Mouse (Mus musculus) thymus, postnatal 0 days (tissue): ENCODE data around the gene Fntb. TPM values are rescaled to one million over a fixed set of nuclear protein-coding genes. Genes with fewer than 3 reads are reported as not detected.
"Not testable (repeated sequence)": the region's sequence is repeated elsewhere in the genome, so short reads cannot be mapped to it uniquely, and the experiment has no call there.

Experiments used
- DNase-seq: peaks from one replicate; pipeline ENCODE4 v3.0.0-alpha.2; 2015; ENCODE audit warnings: low spot score
- polyA plus RNA-seq: library from polyadenylated mRNA; unstranded; fragments of >200 nt; fragmentation: Nextera tagmentation; extraction: Ambion mirVana; gene quantifications from 2 replicates; pipeline ENCODE4 v1.2.1, GENCODE M21; 2015

Gene Fntb
- polyA plus RNA-seq, 1 experiment from 2014 or later = 29.7 TPM

- DNase-seq = not testable (repeated sequence)
Observed at GRCm38 (mm10) chr12:76792540-76792939, 27.2 kb downstream of the Fntb start.

GRCm38 (mm10) chr12:76795350-76795749 lies 30.0 kb downstream of the Fntb start, which contains the start of gene Gpx2:
Gene Gpx2, minus strand, starts transcription at chr12:76795554.
- DNase-seq = no peak

- no peak for DNase-seq
Observed at GRCm38 (mm10) chr12:76796938-76797539, 31.6 kb downstream of the Fntb start.

GRCm38 (mm10) chr12:76798008-76798720 lies 32.8 kb downstream of the Fntb start:
- DNase-seq = no peak

DNA sequence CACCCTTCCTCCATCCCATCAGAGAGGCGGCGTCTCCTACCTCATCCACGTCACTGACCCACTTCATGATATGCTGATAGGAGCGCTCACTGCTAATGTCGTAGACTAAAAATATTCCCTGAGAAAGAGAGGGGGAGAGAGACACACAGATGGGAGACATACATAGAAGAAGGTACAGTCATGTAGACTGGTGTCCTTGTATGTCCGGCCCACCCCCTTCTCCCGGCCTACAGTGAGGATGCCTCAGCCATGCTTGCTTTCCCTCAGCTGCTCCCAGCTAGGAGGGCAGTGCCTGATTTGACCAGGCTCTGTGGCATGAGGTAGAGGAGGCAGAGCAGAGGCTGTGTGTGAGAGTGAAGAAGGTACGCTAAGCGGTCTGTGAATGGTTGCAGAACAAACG lies 37.6 kb downstream of the Fntb start:
- DNase-seq = no peak

DNA sequence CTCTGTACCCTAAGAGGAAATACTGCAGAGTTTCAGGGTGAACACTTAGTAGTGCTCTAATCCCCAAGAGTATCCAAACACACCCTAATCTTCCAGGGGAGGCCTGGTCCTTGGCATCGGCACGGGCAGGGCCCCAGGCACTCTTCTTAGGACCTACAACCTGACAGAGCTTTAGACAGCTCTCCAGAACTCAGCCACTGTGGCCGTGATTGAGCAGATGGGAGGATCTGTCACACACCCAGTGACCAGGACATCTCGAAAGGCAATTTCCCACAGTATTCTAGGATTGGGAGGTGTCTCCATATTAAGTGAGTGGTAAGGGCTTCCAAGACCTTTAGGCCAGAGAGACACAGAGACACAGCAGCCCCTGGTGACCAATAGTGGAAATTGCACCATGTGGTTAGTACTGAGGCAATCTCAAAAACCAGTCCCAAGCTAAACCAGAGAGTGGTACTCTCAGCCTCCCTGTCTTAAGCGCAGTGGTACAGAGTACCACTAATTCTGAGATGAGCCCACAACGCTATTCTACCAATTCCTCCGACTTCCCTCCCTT lies 38.4 kb downstream of the Fntb start:
- peak; percentile 65 for DNase-seq

- no peak for DNase-seq
Observed at GRCm38 (mm10) chr12:76805056-76805811, 39.8 kb downstream of the Fntb start.

DNA sequence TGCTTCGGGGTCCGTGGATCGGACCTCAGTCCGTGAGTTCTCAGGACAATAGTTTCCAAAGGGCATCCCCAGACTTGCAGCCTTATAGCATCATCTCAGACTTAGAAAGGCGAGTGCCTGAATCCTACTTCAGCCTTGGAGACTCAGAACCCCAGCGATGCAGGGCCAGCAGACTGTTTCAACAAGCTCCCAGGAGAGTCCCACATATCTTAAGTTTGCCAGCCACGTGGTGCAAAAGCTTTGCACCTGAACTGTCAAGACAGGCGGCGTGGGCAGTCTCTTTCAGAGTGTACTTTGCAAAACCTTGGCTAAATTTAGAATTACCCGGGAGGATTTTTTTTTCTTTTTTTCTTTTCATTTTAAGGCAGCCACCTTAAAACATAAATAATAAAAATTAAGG lies 42.4 kb downstream of the Fntb start:
- DNase-seq = no peak

DNA sequence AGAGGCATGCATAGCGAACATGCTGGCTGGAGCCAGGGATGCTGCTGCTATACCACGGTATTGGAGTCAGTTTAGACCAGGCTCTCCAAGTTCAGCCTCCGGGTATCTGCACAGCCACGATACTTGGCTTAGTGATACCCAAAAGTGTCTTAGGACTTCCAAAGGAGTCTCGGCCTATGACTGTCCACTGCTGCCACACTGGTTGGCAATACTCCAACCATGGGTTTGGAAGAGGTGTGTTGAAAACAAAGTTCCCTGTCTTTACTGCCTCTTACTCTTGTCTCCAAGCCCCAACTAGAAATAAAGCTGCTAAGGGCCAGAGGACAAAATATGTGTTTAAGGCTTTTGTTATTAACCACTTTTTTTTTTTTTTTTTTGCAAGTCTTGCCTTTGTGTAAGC lies 45.1 kb downstream of the Fntb start:
- no peak for DNase-seq

DNA sequence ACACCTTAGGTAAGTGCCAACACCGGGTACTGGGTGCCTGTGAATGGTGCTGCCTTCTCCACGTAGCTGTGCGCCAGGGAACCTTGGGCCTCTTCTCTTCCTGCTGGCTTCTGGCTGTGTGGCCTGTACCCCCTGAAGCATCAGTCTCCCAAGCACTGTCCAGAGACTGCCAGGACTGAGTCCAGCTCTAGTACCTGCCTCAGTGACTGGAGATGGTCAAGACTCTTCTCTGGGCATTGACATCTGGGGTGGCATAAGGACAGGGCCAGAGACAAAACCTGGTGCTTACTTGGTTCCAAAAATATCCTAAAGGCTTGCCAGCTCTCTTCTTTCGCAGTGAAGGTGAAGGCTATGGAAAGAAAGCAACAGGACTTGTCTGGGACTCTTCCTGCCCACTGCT lies 45.6 kb downstream of the Fntb start:
- no peak for DNase-seq

DNA sequence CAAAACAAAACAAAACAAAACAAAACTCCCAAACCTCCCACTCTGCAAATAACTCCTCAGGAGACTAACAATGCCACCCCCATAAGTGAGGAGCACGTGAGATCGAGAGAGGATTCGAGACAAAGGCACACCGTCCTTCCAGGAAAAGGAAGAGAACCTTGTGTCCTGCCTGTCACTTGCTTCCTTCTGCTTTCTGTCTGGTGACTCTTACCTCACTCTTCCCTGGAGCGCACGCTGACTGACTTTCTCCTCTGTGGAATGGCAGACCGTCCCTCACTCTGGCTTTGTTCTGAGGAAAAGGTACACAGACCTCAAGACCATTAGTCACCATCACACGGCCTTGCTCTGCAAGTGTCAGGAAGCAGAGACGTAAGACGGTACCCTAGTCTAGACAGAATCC lies 48.2 kb downstream of the Fntb start:
- DNase-seq = no peak

GRCm38 (mm10) chr12:76814120-76814519 lies 48.7 kb downstream of the Fntb start:
- no peak for DNase-seq

GRCm38 (mm10) chr12:76816720-76817119 lies 51.3 kb downstream of the Fntb start:
- DNase-seq = no peak

DNA sequence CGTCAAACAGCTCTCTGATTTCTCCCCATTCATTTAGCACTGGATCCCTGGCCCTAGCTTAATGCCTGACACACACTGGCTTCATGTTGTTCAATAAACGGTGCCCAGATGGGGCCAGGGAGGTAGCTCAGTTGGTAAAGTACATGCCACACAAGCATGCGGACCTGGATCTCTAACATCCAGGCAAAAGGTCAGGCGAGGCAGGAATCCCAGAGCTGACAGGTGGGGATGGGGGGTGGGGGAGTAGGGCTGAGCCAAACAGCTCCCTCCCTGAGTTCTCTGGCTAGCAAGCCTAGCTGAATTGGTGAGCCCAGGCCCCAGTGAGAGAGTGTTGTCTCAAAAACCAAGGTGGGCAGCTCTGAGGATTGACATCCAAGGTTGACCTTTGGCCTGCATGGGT lies 51.8 kb downstream of the Fntb start:
- DNase-seq = no peak

DNA sequence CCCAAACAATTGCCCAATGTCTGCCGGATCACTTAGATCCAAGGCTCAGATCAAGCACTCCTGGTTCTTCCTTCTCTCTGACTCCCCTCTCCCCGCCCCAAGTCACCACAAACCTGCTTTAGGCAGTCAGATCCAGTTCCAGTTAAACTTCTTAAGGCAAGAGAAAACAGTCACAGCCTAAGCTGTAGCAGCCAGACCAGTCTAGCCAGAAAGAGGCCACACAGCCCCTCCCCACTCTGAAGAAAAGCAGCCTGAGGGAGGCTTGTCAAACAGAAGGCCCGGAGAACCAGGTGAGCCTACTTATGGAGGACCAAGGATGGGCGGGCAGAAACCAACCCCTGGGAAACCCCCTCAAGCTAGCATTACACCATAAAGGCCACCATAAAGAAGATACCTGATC lies 52.7 kb downstream of the Fntb start:
- no peak for DNase-seq

DNA sequence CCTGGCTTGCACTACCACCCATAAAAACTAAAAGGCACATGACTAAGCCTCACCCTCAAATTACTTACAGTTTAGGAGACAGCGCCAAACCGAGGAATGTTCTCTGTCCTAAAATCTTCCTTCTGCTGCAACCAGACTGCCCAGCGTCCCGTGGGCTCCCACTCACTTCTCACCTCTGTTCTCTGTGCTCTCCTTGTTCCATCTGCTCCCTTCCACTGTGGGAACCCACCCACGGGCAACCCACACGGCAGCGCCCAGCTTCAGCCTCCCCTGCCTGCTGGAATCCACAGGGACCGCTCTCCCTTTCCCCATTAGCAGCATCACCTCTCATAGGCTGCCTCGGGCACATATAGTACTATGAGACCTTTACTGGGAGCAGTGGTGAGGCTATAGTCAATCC lies 53.5 kb downstream of the Fntb start:
- no peak for DNase-seq

GRCm38 (mm10) chr12:76819816-76820215 lies 54.4 kb downstream of the Fntb start:
- DNase-seq = no peak

DNA sequence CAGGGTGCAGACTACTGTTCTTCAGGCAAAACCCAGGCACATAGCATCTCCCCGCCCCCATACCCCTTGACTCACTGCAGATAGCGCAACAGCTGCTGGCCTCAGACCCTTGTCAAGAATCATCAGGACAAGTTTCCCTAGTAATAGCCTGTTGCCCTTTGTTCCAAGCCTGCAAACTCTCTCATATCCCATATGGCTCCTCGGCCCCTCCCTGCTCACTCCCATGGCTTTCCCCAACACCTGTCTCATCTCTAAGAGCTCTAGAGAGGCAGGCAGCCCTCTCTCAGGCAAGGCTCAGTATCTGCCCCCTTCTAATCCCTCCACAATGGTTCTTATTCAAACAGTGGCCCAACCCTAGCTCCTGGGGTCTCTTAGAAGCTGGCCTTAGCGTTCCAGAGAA lies 55.2 kb downstream of the Fntb start:
- no peak for DNase-seq

GRCm38 (mm10) chr12:76822002-76822650 lies 56.7 kb downstream of the Fntb start:
- DNase-seq = peak; percentile 20

DNA sequence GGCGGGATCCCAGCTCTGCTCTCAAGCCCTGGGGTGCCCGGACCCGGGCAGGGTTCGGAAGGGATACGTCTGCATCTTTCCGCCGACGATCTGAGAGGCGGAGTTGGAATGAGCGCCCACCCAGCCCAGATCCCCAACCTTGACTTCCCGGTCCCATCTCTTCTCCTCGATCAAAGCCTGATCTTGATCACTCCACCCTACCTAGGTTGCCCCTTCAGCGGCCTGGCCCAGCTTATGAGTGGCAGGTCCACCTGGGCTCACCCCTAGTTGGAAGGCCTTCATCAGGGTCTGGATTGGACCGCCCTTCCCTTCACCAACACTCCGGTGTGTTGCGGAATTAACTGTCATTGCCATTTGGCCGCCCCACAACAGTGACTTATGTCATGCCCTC lies 57.3 kb downstream of the Fntb start, which contains the start of gene Rab15:
TSS of gene Rab15 (minus strand) at position 258 of the 391 bp plus-strand sequence.
- no peak for DNase-seq

DNA sequence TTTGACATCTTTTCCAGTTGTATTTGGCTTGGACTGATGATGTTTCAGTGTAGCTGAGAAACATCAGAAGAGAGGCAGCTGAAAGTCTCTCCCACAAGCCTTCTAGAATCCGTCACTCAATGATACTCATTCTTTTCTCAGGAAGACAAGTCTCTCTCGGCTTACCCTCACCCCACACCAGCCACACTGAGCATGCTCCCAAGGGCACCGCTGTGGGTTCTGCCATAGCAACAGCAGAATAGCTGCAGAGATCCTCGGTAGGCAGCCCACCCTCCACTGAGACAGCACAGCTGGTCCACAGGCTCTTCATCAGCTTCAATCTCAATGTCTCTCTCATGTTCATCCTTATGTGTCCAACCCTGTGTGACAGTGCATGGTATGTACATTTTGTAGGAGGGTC lies 59.9 kb downstream of the Fntb start:
- DNase-seq = no peak

GRCm38 (mm10) chr12:76832704-76833103 lies 67.3 kb downstream of the Fntb start:
- DNase-seq = peak; percentile 58
